Mouse (Mus musculus) small intestine, adult 2 months (tissue): Measurements from ENCODE around the gene Zfp715. TPM values are rescaled to one million over a fixed set of nuclear protein-coding genes. Genes with fewer than 3 reads are reported as not detected.
A peak's percentile ranks its signal among the peaks of the same experiment; 100 is the strongest.

Experiments
- H3K27ac ChIP-seq: fragments of 200-500 bp; 2 replicates; pipeline ENCODE4 v1.5.1; 2012; ENCODE audit warnings: low read depth, low read length, control low read depth, inconsistent platforms; ENCODE audit not compliant: insufficient read depth
- H3K27me3 ChIP-seq: fragments of 200-500 bp; 2 replicates; pipeline ENCODE4 v1.6.1; 2012; ENCODE audit warnings: mild to moderate bottlenecking, moderate library complexity, low read length, inconsistent platforms; ENCODE audit not compliant: control insufficient read depth, insufficient read depth
- H3K36me3 ChIP-seq: fragments of 200-500 bp; 2 replicates; pipeline ENCODE4 v1.6.1; 2012; ENCODE audit warnings: mild to moderate bottlenecking, low read length, control low read depth, inconsistent platforms; ENCODE audit not compliant: control insufficient read depth, insufficient read depth
- H3K4me1 ChIP-seq: fragments of 200-500 bp; 2 replicates; pipeline ENCODE4 v1.6.1; 2012; ENCODE audit warnings: low read length, inconsistent platforms, mixed read lengths; ENCODE audit not compliant: control insufficient read depth, insufficient read depth, insufficient read length
- H3K4me3 ChIP-seq: fragments of 200-500 bp; 2 replicates; pipeline ENCODE4 v1.5.1; 2012; ENCODE audit warnings: low read depth, mild to moderate bottlenecking, control low read depth, inconsistent platforms, low read length, moderate library complexity
- CTCF ChIP-seq: fragments of 200-500 bp; IDR thresholded peaks from 2 replicates; pipeline ENCODE4 v1.5.1; 2012; ENCODE audit warnings: low read depth, mild to moderate bottlenecking, control low read depth, inconsistent platforms, low read length, moderate library complexity, mixed read lengths; ENCODE audit not compliant: insufficient replicate concordance, insufficient read length; ENCODE audit errors: extremely low read depth
- POLR2A ChIP-seq: fragments of 200-500 bp; IDR thresholded peaks from 2 replicates; pipeline ENCODE4 v1.6.1; 2012; ENCODE audit warnings: low read depth, mild to moderate bottlenecking, control low read depth, inconsistent platforms, low read length, moderate library complexity
- WGBS: fragments of 180-500 bp; shearing (Covaris S2); methylation state at CpG from one replicate; pipeline ENCODE4 v1.1.7; 2018; 5-methylcytosine and 5-hydroxymethylcytosine counted together
- polyA plus RNA-seq: library from polyadenylated mRNA; depleted of rRNA; stranded (reverse); fragments of >200 nt; gene quantifications from 2 replicates; pipeline ENCODE4 v1.2.3, GENCODE M21; 2012; rRNA removed

The Zfp715 gene
- 0.58 and 0.86 TPM in 2 replicates for polyA plus RNA-seq

- H3K4me3 ChIP-seq, result peak within 1 kb of the TSS; percentile 94
- peaks cover 2% of the 10 kb centered on the region; the same call in 1 of the 2 replicates for H3K4me1 ChIP-seq
- WGBS, result under 1% methylated on average over 33 of the region's 33 CpGs
- H3K27me3 ChIP-seq, result no peaks in the 10 kb centered on the region; the same call in 1 of the 2 replicates
- H3K27ac ChIP-seq, result peak within 1 kb of the TSS; percentile 71
- peaks cover 20% of the 10 kb centered on the region for H3K36me3 ChIP-seq
- TF ChIP-seq CTCF (no peak), POLR2A (no peak; the same call in 1 of the 2 replicates)
Measured at GRCm38 (mm10) chr7:43313013-43313428, at the start of gene Zfp715. Gene Zfp715, minus strand, starts transcription at chr7:43313294.

GRCm38 (mm10) chr7:43362021-43362420, 48.9 kb upstream of the Zfp715 start:
- Histone ChIP-seq H3K4me3 (no peak overlapping the region), H3K27me3 (no peaks in the 10 kb centered on the region), H3K4me1 (no peaks in the 10 kb centered on the region), H3K36me3 (no peaks in the 10 kb centered on the region), H3K27ac (no peak overlapping the region)
- WGBS, result 38% methylated on average over 4 of the region's 4 CpGs
- no peak for TF ChIP-seq POLR2A
- no peak for TF ChIP-seq CTCF

DNA sequence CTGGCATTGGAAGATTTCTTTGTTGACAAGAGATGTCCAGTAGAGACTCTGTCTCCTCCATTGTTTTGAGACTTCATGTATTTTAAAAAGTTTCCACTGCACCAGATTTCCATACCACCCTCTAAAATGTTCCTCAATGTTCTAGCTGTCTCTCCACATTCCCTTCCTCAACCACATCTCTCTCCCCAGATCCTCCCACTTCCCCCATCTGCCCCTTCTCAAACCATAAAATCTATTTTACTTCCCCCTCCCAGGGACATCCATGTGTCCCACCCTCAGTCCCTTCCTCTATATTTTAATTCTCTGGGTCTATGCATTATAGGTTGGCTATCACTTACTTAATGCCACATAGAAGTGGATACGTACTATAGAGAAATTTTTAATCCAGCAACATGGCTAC, 48.3 kb upstream of the Zfp715 start:
- Histone ChIP-seq H3K27ac (no peak overlapping the region), H3K4me1 (no peaks in the 10 kb centered on the region), H3K36me3 (no peaks in the 10 kb centered on the region), H3K4me3 (no peak overlapping the region), H3K27me3 (no peaks in the 10 kb centered on the region)
- WGBS, result 85% methylated on average over 1 of the region's 1 CpGs
- TF ChIP-seq CTCF (no peak), POLR2A (no peak)

DNA sequence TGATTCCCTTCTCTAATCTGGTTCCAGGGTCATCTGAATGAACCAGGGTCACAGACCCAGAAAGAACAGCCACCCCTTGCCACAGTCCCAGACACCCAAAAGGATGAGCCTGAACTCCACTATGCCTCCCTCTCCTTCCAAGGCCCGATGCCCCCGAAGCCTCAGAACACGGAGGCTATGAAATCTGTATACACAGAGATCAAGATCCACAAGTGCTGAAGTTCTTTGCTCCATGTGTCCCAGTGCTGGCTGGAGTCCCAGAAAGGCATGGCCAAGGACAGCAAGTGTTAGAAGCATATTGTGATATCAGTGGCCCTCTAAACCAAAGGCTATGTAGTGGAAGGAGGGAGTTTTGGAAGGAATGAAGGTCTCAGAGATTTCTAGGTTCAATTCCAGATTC, 45.5 kb upstream of the Zfp715 start:
- peaks cover 7% of the 10 kb centered on the region for H3K4me1 ChIP-seq
- TF ChIP-seq POLR2A (no peak), CTCF (no peak)
- WGBS, result 56% methylated on average over 3 of the region's 3 CpGs
- H3K4me3 ChIP-seq, result no peak overlapping the region
- no peak overlapping the region for H3K27ac ChIP-seq
- no peaks in the 10 kb centered on the region for H3K36me3 ChIP-seq
- H3K27me3 ChIP-seq, result no peaks in the 10 kb centered on the region

DNA sequence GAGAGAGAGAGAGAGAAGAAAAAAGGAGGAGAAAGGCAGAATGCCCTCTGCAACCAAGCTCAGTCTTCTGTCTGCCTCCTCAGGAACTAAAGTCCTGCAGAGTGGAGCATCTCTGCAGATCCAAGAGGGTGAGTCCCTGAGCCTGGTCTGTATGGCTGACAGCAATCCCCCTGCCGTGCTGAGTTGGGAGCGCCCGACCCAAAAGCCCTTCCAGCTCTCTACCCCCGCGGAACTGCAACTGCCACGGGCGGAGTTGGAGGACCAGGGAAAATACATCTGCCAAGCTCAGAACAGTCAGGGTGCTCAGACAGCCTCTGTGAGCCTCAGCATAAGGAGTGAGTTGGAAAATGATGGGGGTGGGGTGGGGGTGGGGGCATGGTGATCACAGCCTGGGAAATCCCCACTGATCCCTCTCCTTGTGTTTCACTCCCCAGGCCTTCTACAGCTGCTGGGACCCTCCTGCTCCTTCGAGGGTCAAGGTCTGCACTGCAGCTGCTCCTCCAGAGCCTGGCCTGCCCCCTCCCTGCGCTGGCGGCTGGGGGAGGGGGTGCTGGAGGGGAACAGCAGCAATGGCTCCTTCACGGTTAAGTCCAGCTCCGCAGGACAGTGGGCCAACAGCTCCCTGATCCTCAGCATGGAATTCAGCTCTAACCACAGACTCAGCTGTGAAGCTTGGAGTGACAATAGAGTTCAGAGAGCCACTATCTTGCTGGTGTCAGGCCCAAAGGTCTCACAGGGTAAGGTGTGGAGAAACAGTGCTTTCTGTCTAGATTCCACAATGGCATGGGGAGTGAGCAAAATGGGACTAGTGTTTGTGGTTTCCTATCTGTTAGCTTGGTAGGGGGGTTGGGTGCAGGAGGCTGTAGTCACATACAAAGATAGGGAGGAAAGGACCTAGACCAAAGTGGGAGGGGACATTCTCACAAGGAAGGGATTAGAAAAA, 42.1 kb upstream of the Zfp715 start:
- Histone ChIP-seq H3K4me1 (peaks cover 7% of the 10 kb centered on the region), H3K36me3 (no peaks in the 10 kb centered on the region), H3K4me3 (no peak overlapping the region), H3K27me3 (no peaks in the 10 kb centered on the region), H3K27ac (no peak overlapping the region)
- WGBS, result 30% methylated on average over 12 of the region's 12 CpGs
- TF ChIP-seq POLR2A (no peak), CTCF (no peak)

- no peak overlapping the region for H3K27ac ChIP-seq
- H3K27me3 ChIP-seq, result no peaks in the 10 kb centered on the region
- TF ChIP-seq CTCF (no peak), POLR2A (no peak)
- no peaks in the 10 kb centered on the region for H3K36me3 ChIP-seq
- H3K4me3 ChIP-seq, result no peak overlapping the region
- WGBS, result 25% methylated on average over 4 of the region's 4 CpGs
- peaks cover 7% of the 10 kb centered on the region for H3K4me1 ChIP-seq
Measured at GRCm38 (mm10) chr7:43353758-43354157, 40.7 kb upstream of the Zfp715 start.

DNA sequence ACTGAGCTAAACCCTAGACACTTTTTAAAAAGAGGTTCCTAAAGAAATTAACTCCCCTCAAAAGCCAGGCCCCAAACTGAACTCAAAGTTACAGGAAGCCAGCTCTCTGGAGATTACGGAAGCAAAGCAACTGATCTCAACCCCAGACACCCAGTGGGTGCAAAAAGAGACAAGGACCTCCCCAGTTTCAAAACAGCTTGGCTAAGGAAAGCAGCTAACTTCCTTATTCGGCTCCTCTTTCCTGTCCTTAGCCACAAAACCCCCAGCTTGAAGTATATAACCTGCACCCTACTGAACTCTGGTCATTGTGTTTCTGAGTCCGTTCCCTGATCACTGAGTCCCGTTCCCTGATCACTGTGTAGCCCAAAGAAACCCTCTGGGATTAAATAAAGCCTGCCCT, 40.0 kb upstream of the Zfp715 start:
- H3K27me3 ChIP-seq, result no peaks in the 10 kb centered on the region
- no peaks in the 10 kb centered on the region for H3K36me3 ChIP-seq
- TF ChIP-seq CTCF (no peak), POLR2A (no peak)
- peaks cover 7% of the 10 kb centered on the region for H3K4me1 ChIP-seq
- no peak overlapping the region for H3K4me3 ChIP-seq
- WGBS, result 52% methylated on average over 4 of the region's 4 CpGs
- no peak overlapping the region; the same call in 1 of the 2 replicates for H3K27ac ChIP-seq
